Mouse (Mus musculus) adrenal gland, adult 18-20 months (tissue): ENCODE data around the gene Gm45337. TPM values are rescaled to one million over a fixed set of nuclear protein-coding genes. Genes with fewer than 3 reads are reported as not detected.
"Not testable (repeated sequence)": the region's sequence is repeated elsewhere in the genome, so short reads cannot be mapped to it uniquely, and the experiment has no call there.

Experiments
- DNase-seq, 2 experiments: peaks; one replicate each; pipeline ENCODE4 v3.0.0; 2021 to 2022; ENCODE audit warnings: low spot score in 2 of 2
- long read RNA-seq, 2 experiments: library from polyadenylated mRNA; stranded (forward); transcript quantifications; one replicate each; pipeline ENCODE4 v2.0.0; 2021
- total RNA-seq, 2 experiments: library from RNA; stranded (reverse); gene quantifications; 1 replicate in 1 of 2; 2 replicates in 1 of 2; pipeline ENCODE4 v1.2.3; 2021

Gene Gm45337
- total RNA-seq = not detected
- long read RNA-seq, experiment 1 = 0 reads
- long read RNA-seq, experiment 2 = 0 reads

DNA sequence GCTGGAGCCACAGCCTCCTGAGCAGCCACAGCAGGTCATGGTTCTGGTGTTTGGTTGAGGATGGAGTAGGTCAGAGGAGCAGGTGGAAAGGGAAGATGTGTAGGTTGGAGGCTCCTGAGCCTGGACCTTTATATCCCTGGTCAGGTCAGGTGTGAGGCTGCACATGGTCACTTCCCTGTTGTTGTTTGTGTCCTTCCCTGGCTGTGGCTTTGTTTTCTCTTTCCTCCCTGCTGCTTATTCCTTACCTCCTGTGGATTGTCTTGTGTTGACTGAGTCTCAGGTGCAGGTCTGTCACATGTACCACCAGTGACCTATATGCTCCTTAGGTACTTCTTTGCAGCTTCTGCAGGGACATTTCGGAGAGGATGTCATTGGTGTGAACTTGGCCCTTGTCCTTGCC lies at the start of gene Gm45337:
Gene Gm45337, minus strand, starts transcription at position 101 of the 400 bp plus-strand sequence.
- DNase-seq = no peak

DNA sequence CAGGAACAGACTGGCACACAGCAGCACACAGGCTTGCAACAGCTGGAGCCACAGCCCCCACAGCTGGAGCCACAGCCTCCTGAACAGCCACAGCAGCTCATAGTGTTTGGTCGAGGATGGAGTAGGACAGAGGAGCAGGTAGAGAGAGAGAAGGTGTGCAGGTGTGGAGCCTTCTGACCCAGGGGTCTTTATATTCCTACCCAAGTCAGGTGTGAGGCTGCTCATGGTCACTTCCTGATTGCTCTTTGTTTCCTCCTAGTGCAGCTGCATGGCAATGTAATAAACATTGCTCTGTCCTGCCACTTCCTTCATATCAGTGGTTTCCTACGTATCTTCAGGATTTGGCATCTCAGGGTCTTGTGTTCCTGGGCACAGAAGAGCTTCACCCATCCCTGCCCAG lies 45.9 kb upstream of the Gm45337 start, which contains the start of gene Gm10153:
Gene Gm10153, minus strand, starts transcription at position 101 of the 400 bp plus-strand sequence.
- DNase-seq = no peak

DNA sequence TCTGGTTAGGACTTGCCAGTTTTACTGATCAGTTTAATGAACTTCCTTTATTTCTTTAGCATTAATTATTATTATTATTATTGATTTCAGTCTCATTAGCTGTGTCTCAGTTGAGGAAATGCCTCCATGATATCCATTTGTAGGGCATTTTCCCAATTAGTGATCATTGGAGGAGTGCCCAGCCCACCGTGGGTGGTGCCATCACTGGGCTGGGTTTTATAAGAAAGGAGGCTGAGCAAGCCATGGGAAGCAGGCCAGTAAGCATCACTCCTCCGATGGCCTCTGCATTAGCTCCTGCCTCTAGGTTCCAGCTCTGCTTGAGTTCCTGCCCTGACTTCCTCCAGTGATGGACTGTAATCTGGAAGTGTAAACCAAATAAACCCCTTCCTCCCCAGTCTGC lies 43.7 kb upstream of the Gm45337 start:
- DNase-seq = no peak

DNA sequence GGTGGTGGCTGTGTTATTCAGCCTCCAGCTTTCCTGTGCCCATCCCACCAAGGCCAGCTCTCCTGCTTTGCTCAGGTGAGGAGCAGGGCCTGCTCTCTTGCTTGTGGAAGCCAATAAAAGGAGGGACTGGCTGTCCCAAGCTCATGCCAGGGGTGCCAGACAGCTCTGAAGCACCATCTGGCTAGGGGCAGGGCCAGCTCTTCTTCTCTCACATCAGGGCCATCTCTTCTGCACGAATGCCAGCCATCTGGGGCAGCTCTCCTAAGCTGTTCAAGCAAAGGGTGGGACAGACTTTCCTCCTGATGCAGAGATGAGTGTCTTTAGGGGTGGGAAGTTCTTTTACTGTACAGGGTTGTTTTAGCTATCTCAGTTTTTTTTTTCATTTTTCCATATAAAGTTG lies 36.6 kb upstream of the Gm45337 start:
- no peak for DNase-seq

DNA sequence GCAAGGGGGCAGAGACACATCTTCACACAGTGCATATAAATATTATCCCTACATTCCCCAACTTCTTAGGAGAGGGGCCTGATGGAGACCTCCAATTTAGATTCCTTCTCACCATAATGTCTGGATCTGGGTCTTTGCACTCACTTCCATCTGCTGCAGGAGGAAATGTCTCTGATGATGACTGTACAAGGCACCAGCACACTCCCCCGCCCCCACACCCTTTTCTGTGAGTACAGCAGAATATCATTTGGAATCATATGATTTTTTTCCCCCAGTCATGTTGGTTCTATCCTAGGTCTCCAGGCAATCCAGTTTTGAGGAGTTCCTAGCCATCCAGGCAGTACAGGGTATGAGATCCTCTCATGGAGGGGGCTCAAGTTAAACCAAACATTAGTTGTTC lies 34.3 kb upstream of the Gm45337 start:
- no peak for DNase-seq

DNA sequence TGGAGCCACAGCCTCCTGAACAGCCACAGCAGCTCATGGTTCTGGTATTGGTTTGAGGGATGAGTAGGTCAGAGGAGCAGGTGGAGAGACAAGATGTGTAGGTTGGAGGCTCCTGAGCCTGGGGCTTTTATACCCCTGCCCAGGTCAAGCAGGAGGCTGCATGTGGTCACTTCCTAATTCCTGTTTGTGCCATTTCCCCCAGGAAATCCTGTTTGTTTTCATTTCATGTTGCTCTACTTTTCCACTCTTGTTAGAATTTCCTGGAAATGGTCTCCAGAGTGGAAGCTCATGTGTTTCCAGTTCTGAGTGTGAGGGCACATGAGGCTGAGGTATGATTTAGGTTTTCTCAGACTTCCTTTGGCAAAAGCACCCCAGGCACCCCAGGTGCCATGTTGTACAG lies 31.5 kb upstream of the Gm45337 start, which contains the start of gene Krtap5-2:
Gene Krtap5-2, minus strand, starts transcription at position 101 of the 400 bp plus-strand sequence.
- not testable (repeated sequence) for DNase-seq

DNA sequence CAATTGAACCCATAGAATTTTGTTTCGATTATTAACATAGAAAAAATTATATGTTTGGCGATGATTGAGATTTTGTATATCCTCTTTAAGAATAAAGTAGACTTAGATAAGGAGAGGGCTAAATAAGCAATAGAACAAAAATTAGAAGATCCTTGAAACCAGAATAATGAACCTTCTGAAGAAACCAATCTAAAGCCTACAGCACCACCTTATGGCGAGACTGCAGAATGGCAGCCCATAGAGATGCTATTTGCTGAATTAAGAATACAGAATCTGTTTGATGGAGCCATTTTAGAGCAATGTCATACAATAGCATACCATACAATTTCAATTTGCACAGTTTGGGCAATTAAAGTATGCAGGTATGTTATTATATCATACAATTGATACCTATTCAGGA lies 25.4 kb upstream of the Gm45337 start:
- no peak for DNase-seq

DNA sequence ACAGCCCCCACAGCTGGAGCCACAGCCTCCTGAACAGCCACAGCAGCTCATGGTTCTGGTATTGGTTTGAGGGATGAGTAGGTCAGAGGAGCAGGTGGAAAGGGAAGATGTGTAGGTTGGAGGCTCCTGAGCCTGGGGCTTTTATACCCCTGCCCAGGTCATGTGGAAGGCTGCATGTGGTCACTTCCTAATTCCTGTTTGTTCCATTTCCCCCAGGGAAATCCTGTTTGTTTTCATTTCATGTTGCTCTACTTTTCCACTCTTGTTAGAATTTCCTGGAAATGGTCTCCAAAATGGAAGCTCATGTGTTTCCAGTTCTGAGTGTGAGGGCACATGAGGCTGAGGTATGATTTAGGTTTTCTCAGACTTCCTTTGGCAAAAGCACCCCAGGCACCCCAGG lies 21.2 kb upstream of the Gm45337 start, which contains the start of gene Gm4553:
Gene Gm4553, minus strand, starts transcription at position 101 of the 400 bp plus-strand sequence.
- DNase-seq = not testable (repeated sequence)

DNA sequence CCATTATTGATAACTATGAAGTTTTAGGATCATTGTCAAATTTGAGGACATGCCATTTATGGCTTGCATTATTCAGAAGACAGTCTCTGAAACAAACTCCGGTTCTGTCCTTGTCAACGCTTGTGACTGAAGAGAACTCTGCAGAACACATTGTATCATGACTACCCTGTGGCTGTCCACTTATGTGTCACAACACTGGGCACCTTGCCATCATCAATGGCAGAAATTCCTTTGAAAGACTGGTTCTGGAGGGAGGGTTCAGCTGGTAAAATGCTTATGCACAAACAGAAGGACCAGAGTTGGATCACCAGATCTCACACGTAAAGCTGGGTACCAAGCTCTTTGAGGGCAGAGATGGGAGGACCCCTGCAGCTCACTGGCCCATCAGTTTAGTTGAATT lies 15.0 kb upstream of the Gm45337 start:
- DNase-seq = no peak

DNA sequence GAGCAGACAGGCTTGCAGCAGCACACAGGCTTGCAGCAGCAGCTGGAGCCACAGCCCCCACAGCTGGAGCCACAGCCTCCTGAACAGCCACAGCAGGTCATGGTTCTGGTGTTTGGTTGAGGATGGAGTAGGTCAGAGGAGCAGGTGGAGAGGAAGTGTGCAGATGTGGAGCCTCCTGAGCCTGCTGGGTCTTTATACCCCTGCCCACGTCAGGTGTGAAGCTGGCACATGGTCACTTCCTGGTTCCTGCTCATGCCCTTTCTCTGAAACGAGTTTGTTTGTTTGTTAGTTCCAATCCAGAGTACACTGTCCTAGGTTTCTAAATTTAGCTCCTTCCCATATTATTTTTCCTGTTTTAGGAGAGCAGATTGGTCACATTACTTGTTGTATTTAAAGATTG lies 12.6 kb upstream of the Gm45337 start, which contains the start of gene Gm29735:
Gene Gm29735, minus strand, starts transcription at position 101 of the 400 bp plus-strand sequence.
- not testable (repeated sequence) for DNase-seq

DNA sequence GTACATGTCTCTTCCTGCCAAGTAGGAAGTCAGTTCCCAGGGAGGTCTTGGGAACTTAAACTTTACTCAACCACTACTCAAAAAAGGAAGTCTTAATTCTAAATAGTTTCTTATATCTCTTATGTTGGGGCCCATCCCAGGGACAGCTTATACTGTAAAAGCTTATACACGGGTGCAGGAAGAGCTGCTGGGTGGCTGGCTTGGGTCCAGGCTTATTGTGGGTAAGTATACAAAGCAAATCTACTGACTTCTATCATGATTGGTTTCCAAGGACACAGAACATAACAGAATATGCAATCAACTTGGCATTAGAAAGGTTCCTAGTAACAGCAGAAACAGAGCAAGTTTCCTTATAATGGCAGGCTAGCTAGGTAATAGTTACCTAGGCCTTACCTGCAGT lies 10.9 kb upstream of the Gm45337 start:
- DNase-seq = no peak

DNA sequence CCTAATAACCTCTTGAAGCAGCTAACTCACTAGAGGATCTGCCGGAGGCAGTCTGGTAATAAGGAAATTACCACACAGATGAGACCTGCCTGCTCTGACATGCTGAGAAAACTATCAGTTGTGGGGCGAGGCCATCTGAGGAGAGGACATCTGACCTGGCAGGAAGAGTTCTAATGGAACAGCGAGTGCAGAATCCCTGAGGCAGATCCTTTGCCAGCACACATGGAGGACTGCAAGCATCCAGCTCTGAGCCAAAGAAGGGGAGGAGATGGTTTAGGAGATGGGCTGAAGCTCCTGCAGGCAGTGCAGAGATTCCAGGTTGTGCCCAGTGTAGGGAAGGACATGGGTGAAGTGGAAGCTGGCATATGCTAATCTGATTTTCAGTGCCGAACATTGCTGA lies 7.8 kb upstream of the Gm45337 start:
- DNase-seq = no peak

DNA sequence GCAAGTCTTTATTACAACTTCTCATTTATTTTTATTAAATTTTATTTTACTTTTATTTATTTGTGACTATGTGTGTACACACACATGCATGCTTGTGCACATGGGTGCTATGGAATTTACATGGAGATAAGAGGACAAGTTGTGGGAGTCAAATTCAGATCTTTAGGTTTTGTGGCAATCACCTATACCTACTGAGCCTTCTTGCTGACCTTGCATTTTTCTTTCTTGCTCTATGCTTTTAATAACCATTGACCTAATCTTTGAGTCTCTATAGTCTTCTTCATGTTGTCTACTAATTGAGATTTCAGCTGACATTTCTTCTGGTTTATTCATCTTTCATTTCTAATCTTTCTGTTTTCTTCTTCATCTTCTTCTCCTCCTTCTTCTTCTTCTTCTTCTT lies 4.2 kb upstream of the Gm45337 start:
- no peak for DNase-seq

DNA sequence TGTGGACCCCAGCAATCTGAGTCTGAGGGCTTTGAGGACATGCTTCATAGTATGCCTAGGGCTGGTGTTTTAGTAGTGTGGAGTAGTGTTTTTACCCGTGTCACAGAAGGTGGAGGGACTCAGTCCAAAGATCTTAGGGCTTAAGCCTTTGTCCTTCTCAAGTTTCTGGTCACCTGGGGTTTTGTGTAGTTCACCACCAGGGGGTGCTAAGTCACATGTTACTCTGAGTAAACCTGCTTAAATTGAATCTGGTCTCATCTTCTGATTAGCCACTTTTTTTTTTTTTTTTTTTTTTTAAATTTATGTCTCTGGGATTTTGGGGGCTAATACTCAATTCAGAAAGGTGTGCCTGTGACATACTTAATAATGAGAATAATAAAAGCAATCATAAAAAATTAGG lies 1.6 kb upstream of the Gm45337 start:
- DNase-seq = peak; percentile 33 to 34

DNA sequence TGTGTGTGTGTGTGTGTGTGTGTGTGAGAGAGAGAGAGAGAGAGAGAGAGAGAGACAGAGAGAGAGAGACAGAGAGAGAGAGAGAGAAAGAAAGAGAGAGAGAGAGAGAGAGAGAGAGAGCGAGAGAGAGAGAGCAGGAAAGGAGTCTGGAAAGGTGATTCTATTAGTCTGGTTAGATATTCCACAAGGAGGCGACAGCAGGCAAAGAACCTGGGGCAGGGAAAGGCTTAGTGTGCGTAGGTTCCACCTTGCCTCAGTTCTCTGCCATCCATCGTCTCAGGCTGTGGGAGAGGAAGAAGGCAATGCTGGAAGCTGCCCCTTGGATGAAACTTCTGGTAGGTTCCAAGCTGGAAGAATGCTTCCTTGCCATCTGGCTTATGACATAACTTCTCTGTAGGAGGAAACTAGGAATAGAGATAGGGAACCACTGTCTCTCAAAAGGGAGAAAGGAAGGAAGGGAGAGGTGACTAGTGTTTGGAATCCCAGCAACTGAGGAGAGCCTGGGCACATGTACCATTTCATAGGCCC lies 1.1 kb upstream of the Gm45337 start:
- DNase-seq = no peak

DNA sequence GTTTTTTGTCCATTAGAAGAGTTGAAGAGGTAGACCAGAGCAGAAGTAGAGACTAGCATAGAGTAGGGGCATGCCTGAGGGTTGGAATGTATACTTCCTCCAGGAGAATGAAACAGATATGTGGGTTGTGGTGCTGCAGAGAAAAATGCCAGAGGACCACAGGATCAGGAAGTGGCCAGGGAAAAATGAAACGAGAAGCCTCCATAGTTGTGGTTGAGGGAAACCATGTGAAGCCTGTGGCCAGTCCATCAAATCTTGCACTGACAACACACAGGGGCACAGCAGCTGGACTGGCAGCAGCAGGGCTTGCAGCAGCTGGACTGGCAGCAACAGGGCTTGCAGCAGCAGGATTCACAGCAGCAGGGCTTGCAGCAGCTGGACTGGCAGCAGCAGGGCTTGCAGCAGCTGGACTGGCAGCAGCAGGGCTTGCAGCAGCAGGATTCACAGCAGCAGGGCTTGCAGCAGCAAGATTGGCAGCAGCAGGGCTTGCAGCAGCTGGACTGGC lies 849 bp downstream of the Gm45337 start:
- DNase-seq = not testable (repeated sequence)

DNA sequence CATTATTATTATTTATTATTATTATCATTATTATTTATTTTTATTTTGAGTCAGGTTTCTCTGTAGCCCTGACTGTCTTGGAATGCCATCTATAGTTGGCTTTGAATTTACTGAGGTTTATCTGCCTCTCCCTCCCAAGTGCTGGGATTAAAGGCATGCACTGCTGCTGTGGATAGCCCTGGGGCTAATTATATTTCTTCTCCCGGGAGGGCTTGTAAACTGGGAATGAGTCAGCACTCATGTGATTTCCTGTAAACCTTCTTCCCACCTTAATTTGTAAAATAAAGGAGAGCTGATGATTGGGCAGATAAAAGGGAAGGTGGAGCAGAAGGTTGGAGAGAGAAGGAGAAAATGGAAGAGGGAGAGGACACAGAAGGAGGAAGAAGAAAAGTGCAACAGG lies 3.7 kb downstream of the Gm45337 start:
- no peak for DNase-seq

DNA sequence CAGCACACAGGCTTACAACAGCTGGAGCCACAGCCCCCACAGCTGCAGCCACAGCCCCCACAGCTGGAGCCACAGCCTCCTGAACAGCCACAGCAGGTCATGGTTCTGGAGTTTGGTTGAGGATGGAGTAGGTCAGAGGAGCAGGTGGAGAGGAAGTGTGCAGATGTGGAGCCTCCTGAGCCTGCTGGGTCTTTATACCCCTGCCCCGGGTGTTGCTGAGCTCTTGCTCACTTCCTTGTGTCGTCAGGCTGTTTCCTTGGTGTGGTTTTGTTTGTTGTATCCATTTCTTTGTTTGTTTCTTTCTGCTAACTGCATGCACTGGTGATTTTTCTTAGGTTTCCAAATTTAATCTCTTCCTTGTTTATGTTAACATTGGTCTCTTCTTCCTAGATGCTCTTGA lies 8.5 kb downstream of the Gm45337 start, which contains the start of gene Gm39115:
Gene Gm39115, minus strand, starts transcription at position 101 of the 400 bp plus-strand sequence.
- DNase-seq = not testable (repeated sequence)

DNA sequence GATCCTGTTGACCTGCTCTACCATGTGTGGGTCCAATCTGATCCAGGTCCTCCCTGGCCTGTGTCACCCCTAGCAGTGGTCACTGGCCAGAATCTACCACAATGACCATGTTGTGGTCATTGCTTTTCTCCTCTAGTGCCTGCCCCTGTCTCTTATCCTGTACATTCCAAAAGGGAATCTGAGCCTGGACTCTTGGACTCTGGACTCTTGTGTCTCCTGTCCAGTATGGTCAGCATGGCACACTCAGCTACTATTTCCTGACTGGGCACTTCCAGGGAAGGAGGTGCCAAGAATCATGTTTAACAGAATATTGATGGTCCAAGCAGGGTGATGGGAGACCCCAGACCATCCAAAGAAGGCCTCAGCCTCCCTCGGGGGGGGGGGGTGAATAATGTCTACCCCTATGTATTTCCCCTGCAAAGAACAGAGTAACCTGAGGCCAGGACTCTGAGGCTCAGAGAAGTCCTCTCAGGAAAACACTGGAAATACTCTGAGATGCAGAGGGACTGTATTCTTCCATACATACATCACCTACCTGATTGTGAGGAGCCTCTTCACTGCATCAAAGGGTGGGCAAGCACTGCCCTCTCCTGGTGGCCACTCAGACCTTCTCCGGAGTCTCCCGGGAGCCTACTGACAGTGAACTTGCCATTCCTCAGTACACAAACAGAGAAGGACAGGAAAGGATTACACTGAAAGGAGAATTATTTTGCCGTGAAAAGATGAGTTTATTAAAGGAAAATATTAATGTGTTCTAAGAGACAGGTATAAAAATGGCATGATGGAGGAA lies 10.0 kb downstream of the Gm45337 start:
- no peak for DNase-seq

DNA sequence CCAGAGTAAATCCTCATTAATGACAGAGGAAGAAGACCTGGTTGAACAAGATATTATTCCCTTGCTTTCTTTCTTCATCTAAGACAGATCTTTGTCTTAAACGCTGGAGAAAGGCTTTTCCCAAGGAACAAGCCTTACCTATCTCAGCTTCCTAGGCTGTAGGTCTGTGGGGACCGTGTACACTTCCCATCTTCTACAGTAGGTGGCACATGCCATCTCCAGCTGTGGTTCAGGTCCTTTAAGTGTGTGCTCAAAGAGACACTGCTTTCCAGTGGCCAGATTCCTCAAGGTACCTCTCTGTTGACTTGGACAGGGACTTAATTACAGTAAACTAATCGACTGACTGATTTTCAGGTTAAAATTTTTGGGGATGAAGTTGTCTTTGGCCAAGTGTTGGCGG lies 15.6 kb downstream of the Gm45337 start:
- no peak for DNase-seq

DNA sequence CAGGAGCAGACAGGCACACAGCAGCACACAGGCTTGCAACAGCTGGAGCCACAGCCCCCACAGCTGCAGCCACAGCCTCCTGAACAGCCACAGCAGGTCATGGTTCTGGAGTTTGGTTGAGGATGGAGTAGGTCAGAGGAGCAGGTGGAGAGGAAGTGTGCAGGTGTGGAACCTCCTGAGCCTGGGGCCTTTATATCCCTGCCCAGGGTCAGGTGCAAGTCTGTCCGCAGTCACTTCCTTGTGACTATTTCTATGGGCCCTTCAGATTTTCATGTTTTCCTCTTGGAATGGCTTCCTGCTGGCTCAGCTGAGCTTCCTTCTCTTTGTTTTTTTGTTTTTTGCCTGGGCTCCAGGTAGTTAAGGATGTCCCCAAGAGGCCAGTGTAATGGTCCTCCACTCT lies 23.8 kb downstream of the Gm45337 start, which contains the start of gene Gm45618:
Gene Gm45618, minus strand, starts transcription at position 101 of the 400 bp plus-strand sequence.
- DNase-seq = not testable (repeated sequence)

DNA sequence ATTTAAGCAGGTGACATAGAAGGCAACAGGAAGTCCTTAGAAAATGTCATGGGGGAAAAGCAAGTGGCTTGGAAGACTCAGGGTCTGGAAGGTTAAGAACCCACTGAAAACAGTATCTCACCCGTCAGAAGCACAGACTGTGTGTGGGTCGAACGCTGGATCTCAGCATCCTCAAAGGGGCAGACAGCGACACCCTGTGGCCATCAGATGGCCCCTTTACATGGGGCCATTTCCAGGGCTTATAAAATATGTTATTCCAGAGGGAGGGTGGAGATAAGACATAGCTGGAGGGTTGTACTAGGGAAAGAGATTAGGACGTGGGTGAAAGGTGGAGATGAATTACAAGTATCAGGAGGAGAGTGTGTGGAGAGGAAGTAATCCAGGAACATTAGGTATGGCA lies 24.8 kb downstream of the Gm45337 start:
- peak; percentile 14 to 24 for DNase-seq
